Mouse (Mus musculus) bone marrow macrophage, adult 2 months (primary cell): ENCODE measurements around the gene Fam78a.

Experiments used
- CTCF ChIP-seq: IDR thresholded peaks from 2 replicates; pipeline ENCODE4 v1.5.1; 2012; ENCODE audit warnings: low read depth, mild to moderate bottlenecking, low read length, moderate library complexity
- POLR2A ChIP-seq: IDR thresholded peaks from 2 replicates; pipeline ENCODE4 v1.6.1; 2012; ENCODE audit warnings: mild to moderate bottlenecking, low read depth, low read length, borderline replicate concordance

DNA sequence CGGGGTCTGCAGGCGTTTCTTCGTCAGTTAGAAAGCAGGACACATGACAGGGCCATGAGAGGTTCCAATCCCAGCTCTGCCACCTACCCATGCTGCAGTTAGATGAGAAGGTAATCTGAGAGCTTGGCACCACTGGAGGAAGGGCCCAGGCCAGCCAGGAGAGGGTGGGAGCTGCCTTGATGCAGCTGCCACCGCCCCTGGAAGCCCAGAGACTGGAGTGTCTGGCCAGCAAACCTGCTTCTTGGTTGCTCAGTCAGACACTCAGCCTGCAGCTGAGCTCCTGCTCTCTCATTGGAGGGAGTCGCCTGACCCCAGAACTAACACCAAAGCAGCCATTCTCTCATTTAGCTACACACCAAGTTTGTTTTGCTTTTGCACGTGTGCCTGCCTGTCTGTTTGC is 39.3 kb downstream of the Fam78a start:
- TF ChIP-seq POLR2A (no peak), CTCF (no peak)
